Mouse (Mus musculus) heart, embryonic 10.5 days (tissue): ENCODE results near the gene Sult2b1. TPM values are rescaled to one million over a fixed set of nuclear protein-coding genes. Genes with fewer than 3 reads are reported as not detected.

Source experiments
- DNase-seq: peaks from one replicate; pipeline ENCODE4 v3.0.0-alpha.2; 2017; ENCODE audit warnings: low spot score
- H3K27ac ChIP-seq: fragments of 300-500 bp; sonication (generic); 2 replicates; pipeline ENCODE4 v1.5.1; 2016; ENCODE audit warnings: mild to moderate bottlenecking
- H3K27me3 ChIP-seq: fragments of 300-500 bp; sonication (generic); 2 replicates; pipeline ENCODE4 v1.6.1; 2016; ENCODE audit warnings: mild to moderate bottlenecking; ENCODE audit not compliant: poor library complexity, insufficient read depth, severe bottlenecking
- H3K36me3 ChIP-seq: fragments of 300-500 bp; sonication (generic); 2 replicates; pipeline ENCODE4 v1.6.1; 2016; ENCODE audit warnings: mild to moderate bottlenecking, moderate library complexity
- H3K4me1 ChIP-seq: fragments of 300-500 bp; sonication (generic); 2 replicates; pipeline ENCODE4 v1.6.1; 2016; ENCODE audit warnings: mild to moderate bottlenecking
- H3K4me3 ChIP-seq: fragments of 300-500 bp; sonication (generic); 2 replicates; pipeline ENCODE4 v1.5.1; 2016; ENCODE audit warnings: mild to moderate bottlenecking, moderate library complexity
- H3K9me3 ChIP-seq: fragments of 300-500 bp; sonication (generic); 2 replicates; pipeline ENCODE4 v1.6.1; 2016; ENCODE audit warnings: mild to moderate bottlenecking, moderate library complexity
- WGBS: fragments of 180-500 bp; shearing (Covaris S2); methylation state at CpG from one replicate; pipeline ENCODE4 v1.1.7; 2016; 5-methylcytosine and 5-hydroxymethylcytosine counted together
- polyA plus RNA-seq: library from polyadenylated mRNA; unstranded; fragments of >200 nt; fragmentation: Nextera tagmentation; extraction: Ambion mirVana; gene quantifications from 2 replicates; pipeline ENCODE4 v1.2.1, GENCODE M21; 2016

Gene Sult2b1
- polyA plus RNA-seq, 1 experiment from 2014 or later = 0.79 TPM

GRCm38 (mm10) chr7:45749401-45749800 is 35.1 kb downstream of the Sult2b1 start:
- H3K27ac ChIP-seq = 0 out of 2 replicates have a peak overlapping the region, but pooled peaks have one; percentile 22
- H3K27me3 ChIP-seq = peaks cover 13% of the 10 kb centered on the region
- H3K9me3 ChIP-seq = 0 out of 2 replicates have a peak, but pooled peaks cover 2% of the 10 kb centered on the region
- 37% methylated on average over 10 of the region's 10 CpGs for WGBS
- peaks cover 19% of the 10 kb centered on the region for H3K4me1 ChIP-seq
- H3K36me3 ChIP-seq = no peaks in the 10 kb centered on the region
- no peak overlapping the region for H3K4me3 ChIP-seq
- DNase-seq = no peak

DNA sequence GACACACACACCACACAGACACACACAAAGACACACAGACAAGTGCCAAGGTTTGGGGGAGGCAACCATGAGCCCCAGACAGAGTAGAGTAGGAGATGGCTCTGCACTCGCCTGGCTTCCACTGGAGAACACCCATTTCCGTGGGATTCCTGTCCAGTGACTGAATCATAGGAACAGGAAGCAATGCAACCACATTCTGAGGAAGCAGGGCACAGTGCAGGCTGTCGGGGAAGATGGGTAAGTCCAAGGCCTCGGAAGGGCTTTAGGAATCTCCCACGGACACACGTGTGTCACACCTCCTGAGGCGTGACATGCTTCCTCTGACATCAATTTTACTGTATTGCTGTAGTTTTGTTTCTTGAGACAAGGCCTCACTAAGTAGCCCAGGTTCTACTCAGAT is 36.4 kb downstream of the Sult2b1 start:
- no peak overlapping the region for H3K4me3 ChIP-seq
- DNase-seq = no peak
- H3K27me3 ChIP-seq = peaks cover 5% of the 10 kb centered on the region; the same call in 1 of the 2 replicates
- no peaks in the 10 kb centered on the region for H3K36me3 ChIP-seq
- no peak overlapping the region for H3K27ac ChIP-seq
- 0 out of 2 replicates have a peak, but pooled peaks cover 2% of the 10 kb centered on the region for H3K9me3 ChIP-seq
- peaks cover 19% of the 10 kb centered on the region for H3K4me1 ChIP-seq
- 69% methylated on average over 7 of the region's 7 CpGs for WGBS

GRCm38 (mm10) chr7:45747450-45747849 is 37.0 kb downstream of the Sult2b1 start:
- WGBS = 79% methylated on average over 5 of the region's 5 CpGs

DNA sequence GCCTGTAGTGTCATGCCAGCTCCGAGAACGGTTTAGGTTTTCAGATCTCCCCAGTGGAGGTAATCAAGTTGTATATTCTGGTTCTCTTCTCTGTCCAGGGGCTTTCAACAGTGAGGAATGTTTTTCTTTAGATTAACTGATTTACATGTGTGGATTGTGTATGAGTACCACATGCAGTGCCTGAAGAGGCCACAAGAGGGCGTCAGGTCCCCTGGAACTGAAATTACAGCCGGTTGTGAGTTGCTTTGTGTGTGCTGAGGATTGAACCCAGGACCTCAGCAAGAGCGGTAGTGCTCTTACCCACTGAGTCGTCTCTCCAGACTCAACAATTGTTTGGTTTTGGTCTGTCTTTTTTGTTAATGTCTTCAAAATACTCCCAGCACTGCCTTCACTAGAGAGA is 38.0 kb downstream of the Sult2b1 start:
- peaks cover 17% of the 10 kb centered on the region for H3K27me3 ChIP-seq
- WGBS = 60% methylated on average over 6 of the region's 6 CpGs

More at GRCm38 (mm10) chr7:45747450-45747849, 37.0 kb downstream of the Sult2b1 start:
- DNase-seq = no peak
- H3K27ac ChIP-seq = no peak overlapping the region
- peaks cover 19% of the 10 kb centered on the region for H3K4me1 ChIP-seq
- 0 out of 2 replicates have a peak, but pooled peaks cover 2% of the 10 kb centered on the region for H3K9me3 ChIP-seq
- H3K36me3 ChIP-seq = no peaks in the 10 kb centered on the region
- peaks cover 8% of the 10 kb centered on the region for H3K27me3 ChIP-seq
- H3K4me3 ChIP-seq = no peak overlapping the region

DNA sequence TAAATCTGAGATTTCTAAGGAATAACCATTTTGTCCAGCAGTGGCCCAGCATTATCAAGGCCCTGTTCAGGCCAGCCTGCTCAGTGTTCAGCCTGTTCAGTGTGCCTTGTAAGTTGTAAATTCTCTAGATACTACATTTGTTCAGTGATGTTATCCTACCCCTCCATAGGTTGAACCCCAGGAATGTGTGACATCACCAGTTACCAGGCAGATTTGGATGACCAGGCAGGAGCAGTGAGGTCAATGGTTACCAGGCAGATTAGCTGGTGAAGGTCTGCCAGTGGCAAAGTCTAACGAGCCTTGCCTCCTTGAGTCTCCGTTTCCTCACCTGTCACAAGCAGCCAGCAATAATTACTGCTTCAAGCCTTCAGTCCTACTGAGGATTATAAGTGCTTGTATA is 40.1 kb downstream of the Sult2b1 start:
- H3K27ac ChIP-seq = no peak overlapping the region
- no peak overlapping the region for H3K4me3 ChIP-seq
- WGBS = 35% methylated on average over 2 of the region's 2 CpGs
- peaks cover 23% of the 10 kb centered on the region for H3K27me3 ChIP-seq
- H3K36me3 ChIP-seq = no peaks in the 10 kb centered on the region
- peaks cover 23% of the 10 kb centered on the region for H3K4me1 ChIP-seq
- H3K9me3 ChIP-seq = 0 out of 2 replicates have a peak, but pooled peaks cover 2% of the 10 kb centered on the region
- peak; percentile 87 for DNase-seq

More for the DNA sequence above, 38.0 kb downstream of the Sult2b1 start:
- no peak for DNase-seq
- H3K36me3 ChIP-seq = no peaks in the 10 kb centered on the region
- peaks cover 28% of the 10 kb centered on the region for H3K4me1 ChIP-seq
- no peak overlapping the region for H3K27ac ChIP-seq
- H3K9me3 ChIP-seq = 0 out of 2 replicates have a peak, but pooled peaks cover 2% of the 10 kb centered on the region
- no peak overlapping the region for H3K4me3 ChIP-seq

DNA sequence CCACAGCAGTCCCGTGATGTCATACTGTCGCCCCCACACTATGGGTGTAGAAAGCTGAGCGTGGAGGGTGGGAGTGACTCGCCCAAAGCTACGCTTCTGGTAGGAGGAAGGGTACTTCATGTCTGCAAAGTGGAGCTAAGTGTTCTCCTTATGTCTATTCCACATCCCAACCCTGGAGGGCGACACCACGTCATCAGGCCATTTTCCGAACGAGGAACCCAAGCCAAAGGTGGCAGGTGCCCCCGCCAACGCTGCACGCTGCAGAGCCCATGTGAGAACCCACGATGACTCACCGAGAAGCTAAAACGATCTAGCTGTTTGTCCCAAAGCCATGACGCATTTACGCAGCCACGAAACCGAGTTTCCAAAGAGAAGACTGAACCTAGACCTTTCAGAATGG is 42.1 kb downstream of the Sult2b1 start:
- H3K9me3 ChIP-seq = 0 out of 2 replicates have a peak, but pooled peaks cover 2% of the 10 kb centered on the region
- H3K4me1 ChIP-seq = peaks cover 10% of the 10 kb centered on the region
- peak overlapping the region; percentile 42 for H3K4me3 ChIP-seq
- H3K27ac ChIP-seq = no peak overlapping the region
- 37% methylated on average over 19 of the region's 19 CpGs for WGBS
- no peaks in the 10 kb centered on the region for H3K36me3 ChIP-seq
- peaks cover 18% of the 10 kb centered on the region for H3K27me3 ChIP-seq
- DNase-seq = no peak

DNA sequence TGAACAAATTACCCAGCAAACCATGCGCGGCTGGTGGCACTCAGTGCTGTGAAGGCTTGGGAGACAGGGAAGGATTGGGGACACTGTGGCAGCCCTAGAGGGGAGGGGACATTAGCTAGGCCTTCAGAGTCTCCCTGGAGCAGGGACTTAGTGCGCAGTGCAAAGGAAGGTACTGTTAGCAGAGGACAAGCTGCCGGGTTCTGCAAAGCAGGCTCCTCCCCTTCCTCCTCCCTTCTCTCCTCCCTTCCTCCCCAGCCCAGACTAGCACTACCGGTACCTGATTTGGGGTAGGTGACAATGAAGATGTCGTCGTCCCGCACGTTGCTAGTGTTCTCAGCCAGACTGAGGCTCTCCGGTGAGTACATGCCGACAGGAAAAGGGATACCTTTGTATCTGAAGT is 42.7 kb downstream of the Sult2b1 start:
- Histone ChIP-seq H3K4me1 (peaks cover 10% of the 10 kb centered on the region), H3K27me3 (peaks cover 18% of the 10 kb centered on the region), H3K27ac (no peak overlapping the region), H3K36me3 (no peaks in the 10 kb centered on the region), H3K4me3 (peak overlapping the region; percentile 42), H3K9me3 (0 out of 2 replicates have a peak, but pooled peaks cover 2% of the 10 kb centered on the region)
- WGBS = 33% methylated on average over 11 of the region's 11 CpGs
- DNase-seq = no peak

- no peak overlapping the region for H3K27ac ChIP-seq
- DNase-seq = no peak
- peaks cover 18% of the 10 kb centered on the region for H3K27me3 ChIP-seq
- peaks cover 10% of the 10 kb centered on the region for H3K4me1 ChIP-seq
- 75% methylated on average over 12 of the region's 12 CpGs for WGBS
- no peaks in the 10 kb centered on the region for H3K9me3 ChIP-seq
- H3K36me3 ChIP-seq = no peaks in the 10 kb centered on the region
- peak overlapping the region; percentile 42; the same call in 1 of the 2 replicates for H3K4me3 ChIP-seq
Observed at GRCm38 (mm10) chr7:45741308-45741707, 43.2 kb downstream of the Sult2b1 start.

DNA sequence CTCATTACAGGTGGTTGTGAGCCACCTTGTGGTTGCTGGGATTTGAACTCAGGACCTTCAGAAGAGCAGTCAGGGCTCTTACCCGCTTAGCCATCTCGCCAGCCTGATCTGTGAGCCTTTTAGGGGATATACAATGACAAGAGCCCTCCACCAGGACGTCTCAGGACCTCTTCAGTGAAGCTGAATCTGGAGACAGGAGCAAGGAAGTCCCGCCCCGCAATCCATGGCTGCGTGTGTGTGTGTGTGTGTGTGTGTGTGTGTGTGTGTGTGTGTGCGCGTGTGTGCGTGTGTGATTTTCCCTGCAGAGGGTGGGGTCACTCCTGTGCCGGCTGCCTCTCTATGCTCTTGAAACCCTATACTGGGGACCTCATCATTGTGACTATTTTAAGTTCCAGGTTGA is 44.6 kb downstream of the Sult2b1 start:
- no peak for DNase-seq
- Histone ChIP-seq H3K4me3 (no peak overlapping the region), H3K27me3 (peaks cover 18% of the 10 kb centered on the region), H3K27ac (no peak overlapping the region), H3K4me1 (peaks cover 10% of the 10 kb centered on the region), H3K36me3 (no peaks in the 10 kb centered on the region), H3K9me3 (no peaks in the 10 kb centered on the region)
- WGBS = 62% methylated on average over 10 of the region's 10 CpGs

DNA sequence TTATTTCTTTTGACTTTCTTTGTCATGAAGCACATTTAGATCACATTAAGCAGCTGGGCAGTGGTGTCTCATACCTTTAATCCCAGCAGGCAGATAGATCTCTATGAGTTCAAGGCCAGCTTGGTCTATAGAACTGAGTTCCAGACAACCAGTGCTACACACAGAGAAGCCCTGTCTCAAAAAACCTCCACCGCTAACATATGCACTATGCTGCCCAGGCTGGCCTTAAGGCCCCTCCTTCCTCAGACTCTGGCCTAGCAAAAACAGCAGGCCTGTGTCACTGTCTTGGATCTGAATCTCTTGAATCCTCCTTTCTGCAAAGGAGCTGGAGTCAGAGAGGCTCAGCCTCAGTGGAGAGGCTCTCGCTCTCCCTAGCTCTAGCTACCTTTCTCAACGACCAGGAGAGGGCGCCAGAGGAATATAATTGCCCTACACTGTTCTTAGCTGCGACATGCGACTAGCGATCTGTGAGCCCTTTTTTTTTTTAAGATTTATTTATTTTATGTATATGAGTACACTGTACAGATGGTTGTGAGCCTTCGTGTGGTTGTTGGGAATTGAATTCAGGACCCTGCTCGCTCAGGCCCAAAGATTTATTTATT is 45.2 kb downstream of the Sult2b1 start:
- peaks cover 10% of the 10 kb centered on the region for H3K4me1 ChIP-seq
- WGBS = 6% methylated on average over 9 of the region's 9 CpGs
- peak; percentile 91 for DNase-seq

GRCm38 (mm10) chr7:45733477-45733876 is 51.0 kb downstream of the Sult2b1 start:
- Histone ChIP-seq H3K27me3 (no peaks in the 10 kb centered on the region), H3K4me3 (no peak overlapping the region), H3K4me1 (peaks cover 21% of the 10 kb centered on the region), H3K9me3 (no peaks in the 10 kb centered on the region), H3K27ac (no peak overlapping the region), H3K36me3 (peaks cover 10% of the 10 kb centered on the region; the same call in 1 of the 2 replicates)
- no peak for DNase-seq
- WGBS = 74% methylated on average over 5 of the region's 5 CpGs

More for the DNA sequence above, 45.2 kb downstream of the Sult2b1 start:
- peaks cover 18% of the 10 kb centered on the region for H3K27me3 ChIP-seq
- H3K27ac ChIP-seq = no peak overlapping the region
- H3K9me3 ChIP-seq = no peaks in the 10 kb centered on the region
- H3K4me3 ChIP-seq = no peak overlapping the region
- H3K36me3 ChIP-seq = no peaks in the 10 kb centered on the region

- H3K27ac ChIP-seq = peak overlapping the region; percentile 59
- H3K27me3 ChIP-seq = no peaks in the 10 kb centered on the region
- H3K4me1 ChIP-seq = peaks cover 25% of the 10 kb centered on the region
- DNase-seq = peak; percentile 90
- no peaks in the 10 kb centered on the region for H3K9me3 ChIP-seq
- H3K4me3 ChIP-seq = no peak overlapping the region
- 14% methylated on average over 16 of the region's 16 CpGs for WGBS
- peaks cover 29% of the 10 kb centered on the region for H3K36me3 ChIP-seq
Observed at GRCm38 (mm10) chr7:45730727-45731431, 53.6 kb downstream of the Sult2b1 start.

- Histone ChIP-seq H3K27ac (no peak overlapping the region), H3K27me3 (no peaks in the 10 kb centered on the region), H3K4me3 (no peak overlapping the region), H3K4me1 (peaks cover 26% of the 10 kb centered on the region), H3K9me3 (no peaks in the 10 kb centered on the region), H3K36me3 (peaks cover 62% of the 10 kb centered on the region)
- DNase-seq = no peak
- WGBS = 92% methylated on average over 3 of the region's 3 CpGs
Observed at GRCm38 (mm10) chr7:45727625-45728024, 56.8 kb downstream of the Sult2b1 start.
